Mouse (Mus musculus): ENCODE data around the gene Foxo6. TPM values are rescaled to one million over a fixed set of nuclear protein-coding genes. Genes with fewer than 3 reads are reported as not detected.

Gene Foxo6
- polyA plus RNA-seq, 1 experiment from 2014 or later = 0.86 TPM

GRCm38 (mm10) chr4:120221708-120222107 lies 65.4 kb downstream of the Foxo6 start:
- Histone ChIP-seq H3K27ac (no peak overlapping the region), H3K4me2 (replicated peaks) (no peak overlapping the region), H3K9me3 (no peaks in the 10 kb centered on the region), H3K4me1 (no peaks in the 10 kb centered on the region; the same call in 1 of the 2 replicates), H3K4me3 (no peak overlapping the region), H3K27me3 (replicated peaks) (no peaks in the 10 kb centered on the region), H3K9ac (no peak overlapping the region), H3K36me3 (no peaks in the 10 kb centered on the region)
- WGBS = 47% methylated on average over 6 of the region's 6 CpGs
- no peak for ATAC-seq (ENCODE audit: low FRiP score, low read depth)

DNA sequence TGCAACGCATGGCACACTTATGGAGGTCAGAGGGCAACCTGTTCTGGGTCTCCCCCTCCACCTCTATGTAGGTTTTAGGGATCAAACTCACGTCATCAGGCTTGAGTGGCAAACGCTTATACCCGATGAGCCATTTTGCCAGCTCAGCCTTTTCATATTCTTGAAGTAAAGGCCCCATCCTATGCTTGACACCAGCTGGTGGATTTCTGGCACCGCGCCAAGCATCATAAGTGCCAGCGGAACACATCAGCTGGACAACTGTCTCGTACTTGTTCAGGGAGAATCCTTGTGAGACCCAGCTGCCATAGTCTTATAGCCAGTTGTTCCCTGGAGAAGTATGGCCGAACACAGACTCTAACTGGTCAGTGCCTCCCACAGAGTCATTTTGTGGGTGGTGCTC lies 68.3 kb downstream of the Foxo6 start:
- ATAC-seq (ENCODE audit: low FRiP score, low read depth) = no peak
- Histone ChIP-seq H3K27me3 (replicated peaks) (no peaks in the 10 kb centered on the region), H3K4me2 (replicated peaks) (no peak overlapping the region), H3K27ac (no peak overlapping the region), H3K36me3 (no peaks in the 10 kb centered on the region), H3K4me1 (no peaks in the 10 kb centered on the region; the same call in 1 of the 2 replicates), H3K9me3 (no peaks in the 10 kb centered on the region), H3K9ac (no peak overlapping the region), H3K4me3 (no peak overlapping the region)
- WGBS = 77% methylated on average over 9 of the region's 9 CpGs

Other genes starting within 250 kb of the Foxo6 start
- not detected in 2 replicates for gene AL607142.1, start 222.4 kb downstream of the Foxo6 start, polyA plus RNA-seq (2016; fragmentation: Nextera tagmentation; extraction: Ambion mirVana)
- gene Edn2, start 126.1 kb downstream of the Foxo6 start, polyA plus RNA-seq (2016; fragmentation: Nextera tagmentation; extraction: Ambion mirVana) = 0.27 TPM in 1 of 2 replicates, not detected in the other
- gene Scmh1, start 117.9 kb upstream of the Foxo6 start, polyA plus RNA-seq (2016; fragmentation: Nextera tagmentation; extraction: Ambion mirVana) = 82.6 and 90.0 TPM in 2 replicates
- gene Slfnl1, start 244.9 kb upstream of the Foxo6 start, polyA plus RNA-seq (2016; fragmentation: Nextera tagmentation; extraction: Ambion mirVana) = not detected in 2 replicates